Comparison of ENCODE assay signal across 7 mouse cellular contexts in genomic region chr13:23698300-23698693, GRCm38 (mm10). TPM values are rescaled to one million over a fixed set of nuclear protein-coding genes. Genes with fewer than 3 reads are reported as not detected.
DNase-seq lines count a peak whose midpoint lies in the region; ATAC-seq lines count a peak whose summit lies in the region.

Gene Hist1h4c, minus strand, starts transcription at chr13:23698454.

- peaks cover 10% of the 10 kb centered on the region for H3K4me1 ChIP-seq in intestine, embryonic 15.5 days (replicated peaks)
- peaks cover 30% of the 10 kb centered on the region for H3K4me1 ChIP-seq in midbrain, embryonic 10.5 days

- 0% methylated on average over 20 of the region's 22 CpGs for WGBS in intestine, embryonic 15.5 days
- 0% methylated on average over 20 of the region's 22 CpGs for WGBS in midbrain, embryonic 10.5 days

- peak within 1 kb of the TSS; percentile 44 for H3K4me3 ChIP-seq in intestine, embryonic 15.5 days (replicated peaks)
- peak within 1 kb of the TSS; percentile 60 for H3K4me3 ChIP-seq in midbrain, embryonic 10.5 days

- H3K4me2 ChIP-seq in intestine, embryonic 15.5 days (replicated peaks), result peak within 1 kb of the TSS; percentile 67

- intact Hi-C loops in gastrocnemius, postnatal 36 days (cut with DNase I), result loop anchor here (5.0 kb wide), 1 partner anchor 76 kb away; the partner anchor contains the start of genes Hist1h1e and Hist1h2be
- intact Hi-C loops in left cerebral cortex, postnatal 25 days (cut with DNase I), result loop anchor here (1.0 to 5.0 kb wide), 4 partner anchors 14 to 1656 kb away; partner anchors contain the start of genes Hist1h1c, Hist1h2ag, Hist1h2bc and Hist1h2be

- H3K27me3 ChIP-seq in intestine, embryonic 15.5 days (replicated peaks), result no peaks in the 10 kb centered on the region
- no peaks in the 10 kb centered on the region for H3K27me3 ChIP-seq in midbrain, embryonic 10.5 days (ENCODE audit: low read depth, poor library complexity, severe bottlenecking)

- no peaks in the 10 kb centered on the region for H3K36me3 ChIP-seq in intestine, embryonic 15.5 days
- no peaks in the 10 kb centered on the region for H3K36me3 ChIP-seq in midbrain, embryonic 10.5 days

- peak; percentile 98 for DNase-seq in adrenal gland, adult 2 months
- DNase-seq in embryo, embryonic 11.5 days (ENCODE audit: low read depth, low spot score), result peak; percentile 96
- peak; percentile 96 to 98 for DNase-seq in gastrocnemius, postnatal 36 days
- DNase-seq in left cerebral cortex, postnatal 25 days (ENCODE audit: low spot score in 2 of 2), result peak; percentile 99 to 100
- peak; percentile 97 for DNase-seq in midbrain, embryonic 10.5 days (ENCODE audit: low spot score)
- peak; percentile 93 for DNase-seq in right cerebral cortex, postnatal 4 days

- H3K9ac ChIP-seq in intestine, embryonic 15.5 days, result peak within 1 kb of the TSS; percentile 60

- H3K27ac ChIP-seq in intestine, embryonic 15.5 days, result peak within 1 kb of the TSS; percentile 88
- H3K27ac ChIP-seq in midbrain, embryonic 10.5 days (replicated peaks), result peak within 1 kb of the TSS; percentile 88

- ATAC-seq in intestine, embryonic 15.5 days, result peak; percentile 97

- no peaks in the 10 kb centered on the region for H3K9me3 ChIP-seq in intestine, embryonic 15.5 days
- no peaks in the 10 kb centered on the region for H3K9me3 ChIP-seq in midbrain, embryonic 10.5 days (replicated peaks)

RNA-seq across cellular contexts. Expression of gene Hist1h4c, which starts in this region (rescaled TPM):
- 10 to 100 TPM; 70.2 to 84.7 TPM for total RNA-seq in adrenal gland, adult 2 months (2021)
- polyA plus RNA-seq in adrenal gland, adult 2 months (2012; rRNA removed), result 1.7 and 2.8 TPM in 2 replicates
- 10 to 100 TPM; 62.8 to 75.7 TPM for total RNA-seq in gastrocnemius, postnatal 36 days (2021)
- 4.7 and 5.7 TPM in 2 replicates for polyA plus RNA-seq in intestine, embryonic 15.5 days (2015; fragmentation: Nextera tagmentation; extraction: Ambion mirVana)
- 100 to 1,000 TPM in 1 of 2 experiments, 10 to 100 TPM in 1; 94.8 to 129 TPM for total RNA-seq in left cerebral cortex, postnatal 25 days (2021)
- 4.9 and 5.1 TPM in 2 replicates for polyA plus RNA-seq in midbrain, embryonic 10.5 days (2016; fragmentation: Nextera tagmentation; extraction: Ambion mirVana)

Comparison
In these comparisons a context has a peak if more than half of its experiments do, and no peak if none do; other contexts are left out.
1. Peak in every context shown above with its lines: DNase-seq, ATAC-seq, H3K4me3 ChIP-seq and H3K27ac ChIP-seq.